Mouse (Mus musculus) brain, embryonic 18.5 days (tissue): Measurements from ENCODE around the gene Pitpnm1.

Experiments
- DNase-seq: peaks from one replicate; pipeline ENCODE4 v3.0.0-alpha.2; 2012; ENCODE audit warnings: low read depth, low spot score

Pitpnm1 gene

DNA sequence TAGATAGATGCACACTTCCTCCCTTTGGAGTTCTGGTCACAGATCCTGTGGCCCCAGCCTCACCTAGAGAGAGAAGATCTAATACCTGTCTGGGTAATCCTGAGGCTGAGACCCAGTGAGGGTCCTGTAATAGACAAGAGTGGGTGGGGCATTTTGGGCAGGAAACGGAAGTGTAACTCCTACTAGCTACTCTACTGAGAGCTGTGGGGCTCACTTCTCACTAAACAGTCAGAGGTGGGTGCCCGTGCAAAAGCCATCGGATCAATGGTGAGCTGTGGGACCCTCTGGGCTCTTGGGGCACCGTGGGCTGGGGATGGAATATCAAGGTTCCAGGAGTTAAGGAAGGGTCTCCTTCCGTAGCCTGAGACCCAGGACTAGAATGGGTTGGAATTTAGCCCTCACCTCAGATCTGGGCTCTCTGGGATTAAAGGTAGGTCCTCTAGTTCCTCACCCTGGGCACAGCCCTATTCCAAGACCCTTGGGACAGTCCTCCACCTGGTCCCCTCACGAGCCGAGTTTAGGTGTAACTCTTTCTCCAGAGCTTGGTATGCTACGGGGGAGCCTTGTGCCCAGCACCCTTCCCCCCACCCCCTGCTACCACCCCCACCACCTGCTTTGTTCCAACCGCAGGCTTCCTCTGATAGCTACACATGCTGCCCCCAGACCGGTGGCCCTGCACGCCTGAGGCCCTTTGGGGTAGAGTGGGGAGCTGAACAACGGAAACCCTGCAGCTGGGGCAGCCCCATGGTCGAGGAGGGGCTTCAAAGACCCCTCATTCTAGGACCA is 54.8 kb downstream of the Pitpnm1 start:
- DNase-seq: no peak

DNA sequence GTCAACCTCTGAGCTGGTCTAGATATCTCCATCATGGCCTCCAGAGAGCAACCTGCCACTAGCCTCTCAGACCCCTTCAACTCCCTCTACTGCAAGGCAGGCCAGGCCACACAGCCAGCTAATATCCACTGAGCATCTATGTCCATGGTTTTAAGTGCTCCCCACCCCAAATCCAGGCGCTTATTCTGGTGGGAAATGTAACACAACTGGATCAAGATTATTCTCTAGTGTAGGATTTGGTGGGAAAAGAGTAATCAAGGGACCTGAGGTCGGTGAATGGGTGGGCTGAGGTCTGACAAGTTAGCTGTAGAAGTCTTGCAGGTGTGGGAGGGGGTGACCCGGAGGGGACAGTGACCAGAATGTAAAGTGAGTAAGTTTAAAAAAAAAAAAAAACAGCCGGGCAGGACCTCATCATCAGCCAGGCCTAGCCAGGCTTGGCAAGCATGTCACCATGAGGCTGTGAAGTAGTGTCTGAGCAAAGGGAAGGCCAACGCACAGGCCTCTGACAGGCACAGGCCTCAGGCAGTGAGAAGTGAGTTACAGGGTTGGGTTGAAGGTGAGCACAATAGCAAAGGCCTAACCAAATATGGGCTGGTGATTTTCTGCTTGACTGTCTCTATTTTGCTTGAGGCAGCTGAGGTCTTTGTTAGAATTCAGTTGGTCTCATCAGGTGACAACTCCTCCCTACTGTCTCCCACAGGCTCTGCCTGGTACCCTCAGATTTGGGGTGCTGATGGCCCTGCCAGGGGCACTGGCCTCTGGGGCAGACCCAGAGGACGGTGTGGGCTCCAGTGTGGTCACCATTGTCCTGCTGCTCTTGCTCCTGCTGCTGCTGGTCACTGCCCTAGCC is 55.6 kb downstream of the Pitpnm1 start:
- DNase-seq: no peak

DNA sequence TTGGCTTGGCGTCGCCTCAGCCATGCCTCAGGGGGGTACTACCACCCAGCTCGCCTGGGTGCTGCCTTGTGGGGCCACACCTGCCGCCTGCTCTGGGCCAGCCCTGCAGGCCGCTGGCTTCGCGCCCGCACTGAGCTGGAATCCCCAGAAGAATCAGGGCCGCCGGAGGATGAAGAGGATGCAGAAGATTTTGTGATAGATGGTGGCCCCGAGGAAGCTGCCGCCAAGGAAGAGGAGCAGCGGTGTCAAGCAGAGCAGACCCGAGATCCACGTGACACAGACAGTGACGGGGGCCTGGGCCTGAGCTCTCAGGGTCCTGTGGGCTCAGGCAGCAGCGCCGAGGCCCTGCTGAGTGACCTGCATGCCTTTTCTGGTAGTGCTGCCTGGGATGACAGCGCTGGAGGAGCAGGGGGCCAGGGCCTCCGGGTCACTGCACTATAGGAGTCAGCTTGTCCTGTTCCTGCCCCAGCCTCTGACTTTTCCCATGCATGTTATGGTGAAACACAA is 56.3 kb downstream of the Pitpnm1 start:
- DNase-seq: no peak

DNA sequence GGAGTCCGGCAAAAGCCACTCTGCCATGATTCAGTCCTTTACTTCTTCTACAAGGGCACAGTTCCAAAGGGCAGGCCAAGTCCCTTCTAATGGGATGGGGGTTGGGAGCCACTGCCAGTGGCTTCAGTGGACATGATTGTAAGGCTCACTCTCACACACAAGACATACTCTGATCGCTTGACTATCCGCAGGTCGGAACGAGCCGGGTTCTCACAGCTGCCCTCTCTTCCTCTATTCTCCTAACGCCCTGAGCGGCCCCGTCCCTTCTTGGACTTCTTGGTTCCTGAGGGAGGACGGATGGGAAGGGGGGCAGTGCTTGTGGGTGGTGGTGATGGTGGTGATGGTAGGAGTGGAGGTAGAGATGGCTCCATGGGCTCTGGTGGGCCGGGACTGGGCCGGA is 57.0 kb downstream of the Pitpnm1 start:
- no peak for DNase-seq

DNA sequence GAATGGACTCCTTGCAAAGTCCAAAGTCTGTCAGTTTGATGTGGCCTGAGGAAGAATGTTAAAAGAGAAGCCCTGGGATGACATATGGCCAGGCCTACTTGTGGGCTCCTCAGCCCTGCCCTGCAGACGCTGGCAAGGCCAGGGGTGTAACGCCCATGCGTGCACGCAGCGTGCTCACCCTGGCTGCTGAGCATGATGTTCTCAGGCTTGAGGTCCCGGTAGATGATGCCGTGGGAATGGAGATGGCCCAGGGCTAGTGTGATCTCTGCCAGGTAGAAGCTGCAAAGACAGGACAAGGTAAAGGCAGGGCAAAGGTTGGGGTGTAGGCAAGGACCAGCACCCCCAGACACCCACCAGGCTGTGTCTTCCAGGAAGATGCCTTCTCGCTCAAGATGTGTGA is 59.3 kb downstream of the Pitpnm1 start:
- no peak for DNase-seq

DNA sequence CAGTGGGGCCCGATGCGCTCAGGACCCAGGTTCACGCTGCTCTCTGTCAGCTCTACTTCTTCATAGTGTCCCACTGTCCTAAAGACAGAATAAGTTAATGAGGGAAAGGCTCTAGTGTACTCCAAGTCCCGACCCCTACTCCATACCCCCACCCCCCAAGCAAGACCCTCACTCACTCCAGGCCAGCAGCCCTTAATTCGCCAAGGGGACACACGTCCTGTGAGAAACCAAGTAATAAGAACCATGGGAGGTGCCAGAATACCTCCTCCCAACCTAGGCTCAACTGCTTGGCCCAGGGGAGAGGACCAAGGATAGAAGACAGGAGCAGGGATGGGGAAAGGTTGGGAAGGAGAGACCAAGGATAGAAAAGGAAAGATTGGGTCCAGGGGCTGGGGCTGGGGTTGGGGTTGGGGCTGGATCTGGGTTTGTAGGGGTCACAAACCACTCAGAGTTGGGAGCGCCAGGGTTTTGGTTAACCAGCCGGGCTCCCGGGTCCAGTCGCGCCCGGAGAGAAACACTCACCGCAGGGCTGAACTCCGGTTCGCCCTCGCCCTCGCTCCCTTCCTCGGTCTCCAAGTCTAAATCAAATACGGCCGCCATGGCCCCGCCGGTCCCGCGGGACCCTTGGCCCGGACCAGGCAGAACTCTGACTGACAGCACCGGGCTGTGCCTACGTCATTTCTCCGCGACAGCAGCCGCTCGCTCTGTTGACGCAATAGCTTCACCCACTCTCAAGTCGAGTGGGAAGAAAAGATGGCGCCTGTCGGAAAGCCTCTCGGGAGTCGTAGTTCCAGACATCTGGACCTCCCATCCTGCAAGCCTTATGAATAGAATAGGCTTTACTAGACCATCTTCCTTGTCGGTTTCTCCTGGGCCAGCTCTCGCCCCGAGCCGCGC is 63.1 kb downstream of the Pitpnm1 start, which contains the start of gene Rps6kb2:
Gene Rps6kb2, minus strand, starts transcription at position 709 of the 897 bp plus-strand sequence.
- peak; percentile 94 for DNase-seq

DNA sequence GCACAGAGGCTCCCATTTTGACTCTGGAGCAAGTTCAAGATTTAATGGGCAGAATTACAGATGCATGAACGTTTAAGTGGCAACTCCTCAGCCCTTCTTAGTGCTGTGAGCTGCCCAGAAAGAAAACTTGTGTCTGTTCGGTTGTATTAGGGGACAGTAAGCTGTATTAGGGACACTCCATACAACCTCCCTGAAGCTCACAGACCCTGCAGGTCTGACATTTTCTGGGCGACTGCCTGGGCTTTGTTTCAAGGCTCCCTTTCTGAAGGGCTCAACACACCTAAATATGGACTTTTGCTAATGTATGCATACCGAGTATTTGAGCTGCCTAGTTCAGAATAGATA is 63.7 kb downstream of the Pitpnm1 start:
- DNase-seq: no peak
